Mouse (Mus musculus): ENCODE data around the gene Wdr20. TPM values are rescaled to one million over a fixed set of nuclear protein-coding genes. Genes with fewer than 3 reads are reported as not detected.

Wdr20 gene
- polyA plus RNA-seq, 1 experiment: 12.6 TPM

GRCm38 (mm10) chr12:110850010-110850928, 112.5 kb downstream of the Wdr20 start, which contains the start of gene Zfp839:
Zfp839 (plus strand) TSS chr12:110850253.
- H3ac ChIP-seq (ENCODE audit: control insufficient read depth, insufficient read length, low read depth): peak within 1 kb of the TSS; percentile 97

GRCm38 (mm10) chr12:110850929-110851256, 113.1 kb downstream of the Wdr20 start:
- peak overlapping the region; percentile 75 for H3K4me3 ChIP-seq (ENCODE audit: insufficient read depth, poor library complexity, severe bottlenecking)
- no peaks in the 10 kb centered on the region for H3K79me3 ChIP-seq (ENCODE audit: low read depth)
- peak overlapping the region; percentile 97 for H3ac ChIP-seq (ENCODE audit: control insufficient read depth, insufficient read length, low read depth)
- H3K36me3 ChIP-seq (ENCODE audit: control insufficient read depth, insufficient read depth): no peaks in the 10 kb centered on the region
- H3K79me2 ChIP-seq (ENCODE audit: control insufficient read depth, insufficient read depth): peaks cover 11% of the 10 kb centered on the region
- TF ChIP-seq CTCF (IDR thresholded peaks at IDR 0.05; ENCODE audit: control insufficient read depth, insufficient read depth, insufficient read length) (no peak), MAX (IDR thresholded peaks at IDR 0.05) (no peak), FOSL1 (IDR thresholded peaks at IDR 0.05; ENCODE audit: insufficient read depth, low read length, poor library complexity, severe bottlenecking) (no peak), USF1 (IDR thresholded peaks at IDR 0.05; ENCODE audit: low read depth) (no peak), MYOG (IDR thresholded peaks at IDR 0.05; ENCODE audit: control insufficient read depth, extremely low read depth, insufficient read length) (no peak), CEBPB (IDR thresholded peaks at IDR 0.05; ENCODE audit: low read depth) (no peak), MYOD1 (IDR thresholded peaks at IDR 0.05; ENCODE audit: control insufficient read depth, insufficient read length, low read depth) (no peak)
- no peaks in the 10 kb centered on the region for H3K27me3 ChIP-seq (ENCODE audit: control insufficient read depth, insufficient read depth, insufficient read length)

More at GRCm38 (mm10) chr12:110850010-110850928, 112.5 kb downstream of the Wdr20 start, which contains the start of gene Zfp839:
- H3K27me3 ChIP-seq (ENCODE audit: control insufficient read depth, insufficient read depth, insufficient read length): no peaks in the 10 kb centered on the region
- H3K79me3 ChIP-seq (ENCODE audit: low read depth): no peaks in the 10 kb centered on the region
- H3K36me3 ChIP-seq (ENCODE audit: control insufficient read depth, insufficient read depth): no peaks in the 10 kb centered on the region
- peaks cover 11% of the 10 kb centered on the region for H3K79me2 ChIP-seq (ENCODE audit: control insufficient read depth, insufficient read depth)
- TF ChIP-seq MYOG (IDR thresholded peaks at IDR 0.05; ENCODE audit: control insufficient read depth, extremely low read depth, insufficient read length): no peak
- no peak for TF ChIP-seq CEBPB (IDR thresholded peaks at IDR 0.05; ENCODE audit: low read depth)
- no peak for TF ChIP-seq MAX (IDR thresholded peaks at IDR 0.05)
- TF ChIP-seq CTCF (IDR thresholded peaks at IDR 0.05; ENCODE audit: control insufficient read depth, insufficient read depth, insufficient read length): no peak
- TF ChIP-seq FOSL1 (IDR thresholded peaks at IDR 0.05; ENCODE audit: insufficient read depth, low read length, poor library complexity, severe bottlenecking): no peak
- no peak for TF ChIP-seq MYOD1 (IDR thresholded peaks at IDR 0.05; ENCODE audit: control insufficient read depth, insufficient read length, low read depth)
- TF ChIP-seq USF1 (IDR thresholded peaks at IDR 0.05; ENCODE audit: low read depth): no peak
- H3K4me3 ChIP-seq (ENCODE audit: insufficient read depth, poor library complexity, severe bottlenecking): peak within 1 kb of the TSS; percentile 75

GRCm38 (mm10) chr12:110851414-110851813, 113.7 kb downstream of the Wdr20 start:
- TF ChIP-seq CEBPB (IDR thresholded peaks at IDR 0.05; ENCODE audit: low read depth): no peak
- Histone ChIP-seq H3K36me3 (ENCODE audit: control insufficient read depth, insufficient read depth) (no peaks in the 10 kb centered on the region), H3K79me3 (ENCODE audit: low read depth) (no peaks in the 10 kb centered on the region)

GRCm38 (mm10) chr12:110851923-110852322, 114.2 kb downstream of the Wdr20 start:
- Histone ChIP-seq H3K4me3 (ENCODE audit: insufficient read depth, poor library complexity, severe bottlenecking) (no peak overlapping the region), H3K36me3 (ENCODE audit: control insufficient read depth, insufficient read depth) (no peaks in the 10 kb centered on the region), H3ac (ENCODE audit: control insufficient read depth, insufficient read length, low read depth) (no peak overlapping the region), H3K79me3 (ENCODE audit: low read depth) (no peaks in the 10 kb centered on the region), H3K79me2 (ENCODE audit: control insufficient read depth, insufficient read depth) (peaks cover 11% of the 10 kb centered on the region), H3K27me3 (ENCODE audit: control insufficient read depth, insufficient read depth, insufficient read length) (no peaks in the 10 kb centered on the region)
- no peak for TF ChIP-seq MYOD1 (IDR thresholded peaks at IDR 0.05; ENCODE audit: control insufficient read depth, insufficient read length, low read depth)
- no peak for TF ChIP-seq MAX (IDR thresholded peaks at IDR 0.05)
- TF ChIP-seq MYOG (IDR thresholded peaks at IDR 0.05; ENCODE audit: control insufficient read depth, extremely low read depth, insufficient read length): no peak
- no peak for TF ChIP-seq CTCF (IDR thresholded peaks at IDR 0.05; ENCODE audit: control insufficient read depth, insufficient read depth, insufficient read length)
- no peak for TF ChIP-seq CEBPB (IDR thresholded peaks at IDR 0.05; ENCODE audit: low read depth)

More at GRCm38 (mm10) chr12:110851414-110851813, 113.7 kb downstream of the Wdr20 start:
- Histone ChIP-seq H3K4me3 (ENCODE audit: insufficient read depth, poor library complexity, severe bottlenecking) (no peak overlapping the region), H3K27me3 (ENCODE audit: control insufficient read depth, insufficient read depth, insufficient read length) (no peaks in the 10 kb centered on the region), H3K79me2 (ENCODE audit: control insufficient read depth, insufficient read depth) (peaks cover 11% of the 10 kb centered on the region), H3ac (ENCODE audit: control insufficient read depth, insufficient read length, low read depth) (no peak overlapping the region)

Other genes with a start within 250 kb of the Wdr20 start
- gene Dync1h1, start 136.5 kb upstream of the Wdr20 start, polyA plus RNA-seq (2012; fragmentation: generic; extraction: Trizol): 83.5 TPM
- gene 1700001K19Rik, start 55.3 kb upstream of the Wdr20 start, polyA plus RNA-seq (2012; fragmentation: generic; extraction: Trizol): 0.04 TPM
- 253 TPM for gene Hsp90aa1, start 35.2 kb upstream of the Wdr20 start, polyA plus RNA-seq (2012; fragmentation: generic; extraction: Trizol)
- 2.0 TPM for gene Mok, start 103.0 kb downstream of the Wdr20 start, polyA plus RNA-seq (2012; fragmentation: generic; extraction: Trizol)
- gene Zfp839, start 112.3 kb downstream of the Wdr20 start, polyA plus RNA-seq (2012; fragmentation: generic; extraction: Trizol): 1.2 TPM
- gene Cinp, start 151.2 kb downstream of the Wdr20 start, polyA plus RNA-seq (2012; fragmentation: generic; extraction: Trizol): 71.9 TPM
- gene Tecpr2, start 151.3 kb downstream of the Wdr20 start, polyA plus RNA-seq (2012; fragmentation: generic; extraction: Trizol): 3.4 TPM
- 11.7 TPM for gene Ankrd9, start 241.1 kb downstream of the Wdr20 start, polyA plus RNA-seq (2012; fragmentation: generic; extraction: Trizol)

All from C2C12 (cell line).